Mouse (Mus musculus): ENCODE results near the gene Tmem163. TPM values are rescaled to one million over a fixed set of nuclear protein-coding genes. Genes with fewer than 3 reads are reported as not detected.

Tmem163 gene
- total and polyA plus RNA-seq, 3 experiments, result 0.05 TPM; not detected in 2

GRCm38 (mm10) chr1:127577981-127578380, 101.4 kb downstream of the Tmem163 start:
- peaks cover 21% of the 10 kb centered on the region for H3K9me3 ChIP-seq (replicated peaks)
- no peak for DNase-seq (ENCODE audit: low spot score)
- H3K4me1 ChIP-seq (ENCODE audit: insufficient read depth, low read depth, low read length), result no peaks in the 10 kb centered on the region
- no peaks in the 10 kb centered on the region for H3K36me3 ChIP-seq (replicated peaks)
- H3K27me3 ChIP-seq (ENCODE audit: insufficient read depth, low read length), result no peaks in the 10 kb centered on the region
- no peak overlapping the region for H3K4me3 ChIP-seq (ENCODE audit: low read depth, low read length)
- TF ChIP-seq GATA2 (IDR thresholded peaks at IDR 0.05; ENCODE audit: borderline replicate concordance, low read depth, low read length) (no peak), TAL1 (conservative IDR thresholded peaks at IDR 0.05; ENCODE audit: low read depth, low read length) (no peak), POLR2AphosphoS5 (IDR thresholded peaks at IDR 0.05; ENCODE audit: insufficient replicate concordance, low read depth, low read length) (no peak), CTCF (IDR thresholded peaks at IDR 0.05; ENCODE audit: low read depth, low read length) (no peak), GATA1 (IDR thresholded peaks at IDR 0.05; ENCODE audit: borderline replicate concordance, low read length) (no peak)
- ATAC-seq (ENCODE audit: extremely low read depth, insufficient number of reproducible peaks, low FRiP score, poor library complexity, severe bottlenecking), result no peak

DNA sequence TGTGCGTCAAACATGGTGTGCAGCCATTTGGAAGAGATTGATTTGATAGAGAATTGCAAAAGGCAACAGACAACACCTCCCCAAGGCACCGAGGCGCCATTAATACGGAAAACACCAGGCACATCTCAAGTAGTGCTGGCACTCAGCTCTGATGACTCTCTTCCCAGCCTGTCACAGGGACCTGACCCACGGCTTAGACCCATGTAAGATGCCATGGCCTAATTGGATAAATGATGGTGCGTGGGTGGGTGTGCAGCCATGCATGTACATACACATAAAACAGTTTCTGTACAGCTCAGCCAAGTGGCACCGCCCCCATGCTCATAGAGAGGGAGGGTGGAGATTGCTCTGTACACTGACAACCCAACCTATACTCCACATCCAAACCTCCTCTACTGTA, 102.3 kb downstream of the Tmem163 start:
- no peak for DNase-seq (ENCODE audit: low spot score)
- Histone ChIP-seq H3K4me3 (ENCODE audit: low read depth, low read length) (no peak overlapping the region), H3K4me1 (ENCODE audit: insufficient read depth, low read depth, low read length) (no peaks in the 10 kb centered on the region), H3K36me3 (replicated peaks) (no peaks in the 10 kb centered on the region), H3K9me3 (replicated peaks) (peaks cover 21% of the 10 kb centered on the region), H3K27me3 (ENCODE audit: insufficient read depth, low read length) (no peaks in the 10 kb centered on the region)
- no peak for ATAC-seq (ENCODE audit: extremely low read depth, insufficient number of reproducible peaks, low FRiP score, poor library complexity, severe bottlenecking)
- no peak for TF ChIP-seq GATA1 (IDR thresholded peaks at IDR 0.05; ENCODE audit: borderline replicate concordance, low read length)
- no peak for TF ChIP-seq TAL1 (conservative IDR thresholded peaks at IDR 0.05; ENCODE audit: low read depth, low read length)
- no peak for TF ChIP-seq CTCF (IDR thresholded peaks at IDR 0.05; ENCODE audit: low read depth, low read length)
- no peak for TF ChIP-seq POLR2AphosphoS5 (IDR thresholded peaks at IDR 0.05; ENCODE audit: insufficient replicate concordance, low read depth, low read length)

DNA sequence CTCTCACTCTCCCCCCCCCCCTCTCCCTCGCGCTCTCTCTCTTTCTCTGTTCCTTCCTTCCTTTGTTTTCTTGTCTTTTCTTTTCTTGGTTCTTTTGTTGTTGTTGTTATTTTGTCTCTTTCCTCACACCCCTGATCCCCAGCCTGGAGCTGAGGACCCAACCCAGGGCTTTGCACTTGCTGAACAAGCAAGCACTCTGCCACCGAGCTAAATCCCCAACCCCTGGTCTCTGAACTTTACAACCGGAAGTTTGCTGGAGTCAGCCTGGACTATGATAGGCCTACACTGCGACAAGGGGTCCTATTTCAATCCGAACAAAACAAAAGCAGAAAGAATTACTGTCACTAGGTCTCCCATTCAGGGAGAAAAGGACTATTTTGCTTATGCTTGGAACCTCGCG, 102.8 kb downstream of the Tmem163 start:
- DNase-seq (ENCODE audit: low spot score) (no peak), ATAC-seq (ENCODE audit: extremely low read depth, insufficient number of reproducible peaks, low FRiP score, poor library complexity, severe bottlenecking) (no peak)
- H3K9me3 ChIP-seq (replicated peaks), result peaks cover 21% of the 10 kb centered on the region
- H3K27me3 ChIP-seq (ENCODE audit: insufficient read depth, low read length), result no peaks in the 10 kb centered on the region
- H3K36me3 ChIP-seq (replicated peaks), result no peaks in the 10 kb centered on the region
- no peak overlapping the region for H3K4me3 ChIP-seq (ENCODE audit: low read depth, low read length)
- H3K4me1 ChIP-seq (ENCODE audit: insufficient read depth, low read depth, low read length), result no peaks in the 10 kb centered on the region
- no peak for TF ChIP-seq CTCF (IDR thresholded peaks at IDR 0.05; ENCODE audit: low read depth, low read length)

GRCm38 (mm10) chr1:127576143-127576542, 103.2 kb downstream of the Tmem163 start:
- H3K4me3 ChIP-seq (ENCODE audit: low read depth, low read length), result no peak overlapping the region
- no peak for ATAC-seq (ENCODE audit: extremely low read depth, insufficient number of reproducible peaks, low FRiP score, poor library complexity, severe bottlenecking)
- H3K36me3 ChIP-seq (replicated peaks), result no peaks in the 10 kb centered on the region
- peaks cover 21% of the 10 kb centered on the region for H3K9me3 ChIP-seq (replicated peaks)
- no peak for DNase-seq (ENCODE audit: low spot score)
- TF ChIP-seq GATA1 (IDR thresholded peaks at IDR 0.05; ENCODE audit: borderline replicate concordance, low read length) (no peak), GATA2 (IDR thresholded peaks at IDR 0.05; ENCODE audit: borderline replicate concordance, low read depth, low read length) (no peak), POLR2AphosphoS5 (IDR thresholded peaks at IDR 0.05; ENCODE audit: insufficient replicate concordance, low read depth, low read length) (no peak), TAL1 (conservative IDR thresholded peaks at IDR 0.05; ENCODE audit: low read depth, low read length) (no peak), CTCF (IDR thresholded peaks at IDR 0.05; ENCODE audit: low read depth, low read length) (no peak)
- H3K4me1 ChIP-seq (ENCODE audit: insufficient read depth, low read depth, low read length), result no peaks in the 10 kb centered on the region
- no peaks in the 10 kb centered on the region for H3K27me3 ChIP-seq (ENCODE audit: insufficient read depth, low read length)

DNA sequence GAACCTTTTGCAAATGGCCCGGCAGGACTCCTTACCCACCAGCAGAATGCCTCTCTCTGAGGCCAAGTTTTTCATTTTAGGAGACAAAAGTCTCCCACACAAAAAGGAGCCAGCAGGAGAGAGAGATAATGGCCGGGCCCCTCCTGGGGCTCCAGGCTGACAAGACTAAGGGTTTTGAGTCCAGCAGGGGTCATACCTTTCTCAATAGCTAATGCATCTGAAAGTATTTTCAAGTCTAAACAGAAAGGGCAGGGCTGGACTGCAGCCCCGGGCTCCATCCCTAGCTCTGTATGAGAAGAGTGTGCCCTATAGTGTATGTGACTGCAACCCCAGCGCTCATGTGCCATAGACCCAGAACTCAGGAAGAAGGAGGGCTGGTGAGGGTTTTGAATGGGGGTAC, 103.7 kb downstream of the Tmem163 start:
- TF ChIP-seq GATA2 (IDR thresholded peaks at IDR 0.05; ENCODE audit: borderline replicate concordance, low read depth, low read length) (no peak), GATA1 (IDR thresholded peaks at IDR 0.05; ENCODE audit: borderline replicate concordance, low read length) (no peak), TAL1 (conservative IDR thresholded peaks at IDR 0.05; ENCODE audit: low read depth, low read length) (no peak), CTCF (IDR thresholded peaks at IDR 0.05; ENCODE audit: low read depth, low read length) (no peak), POLR2AphosphoS5 (IDR thresholded peaks at IDR 0.05; ENCODE audit: insufficient replicate concordance, low read depth, low read length) (no peak)
- H3K9me3 ChIP-seq (replicated peaks), result peaks cover 21% of the 10 kb centered on the region
- DNase-seq (ENCODE audit: low spot score), result no peak
- H3K4me3 ChIP-seq (ENCODE audit: low read depth, low read length), result no peak overlapping the region
- ATAC-seq (ENCODE audit: extremely low read depth, insufficient number of reproducible peaks, low FRiP score, poor library complexity, severe bottlenecking), result no peak
- no peaks in the 10 kb centered on the region for H3K36me3 ChIP-seq (replicated peaks)
- H3K4me1 ChIP-seq (ENCODE audit: insufficient read depth, low read depth, low read length), result no peaks in the 10 kb centered on the region
- H3K27me3 ChIP-seq (ENCODE audit: insufficient read depth, low read length), result no peaks in the 10 kb centered on the region

GRCm38 (mm10) chr1:127573186-127573585, 106.2 kb downstream of the Tmem163 start:
- TF ChIP-seq POLR2AphosphoS5 (IDR thresholded peaks at IDR 0.05; ENCODE audit: insufficient replicate concordance, low read depth, low read length), result no peak
- TF ChIP-seq GATA1 (IDR thresholded peaks at IDR 0.05; ENCODE audit: borderline replicate concordance, low read length), result no peak
- no peak for TF ChIP-seq TAL1 (conservative IDR thresholded peaks at IDR 0.05; ENCODE audit: low read depth, low read length)
- TF ChIP-seq CTCF (IDR thresholded peaks at IDR 0.05; ENCODE audit: low read depth, low read length), result no peak
- no peak for TF ChIP-seq GATA2 (IDR thresholded peaks at IDR 0.05; ENCODE audit: borderline replicate concordance, low read depth, low read length)
- Histone ChIP-seq H3K27me3 (ENCODE audit: insufficient read depth, low read length) (no peaks in the 10 kb centered on the region), H3K36me3 (replicated peaks) (no peaks in the 10 kb centered on the region), H3K4me1 (ENCODE audit: insufficient read depth, low read depth, low read length) (no peaks in the 10 kb centered on the region), H3K9me3 (replicated peaks) (peaks cover 33% of the 10 kb centered on the region), H3K4me3 (ENCODE audit: low read depth, low read length) (no peak overlapping the region)
- no peak for ATAC-seq (ENCODE audit: extremely low read depth, insufficient number of reproducible peaks, low FRiP score, poor library complexity, severe bottlenecking)
- DNase-seq (ENCODE audit: low spot score), result no peak

- ATAC-seq (ENCODE audit: extremely low read depth, insufficient number of reproducible peaks, low FRiP score, poor library complexity, severe bottlenecking), result no peak
These were observed 110.7 kb downstream of the Tmem163 start for GRCm38 (mm10) chr1:127568641-127569040.

More at GRCm38 (mm10) chr1:127568641-127569040, 110.7 kb downstream of the Tmem163 start:
- H3K36me3 ChIP-seq (replicated peaks), result no peaks in the 10 kb centered on the region
- TF ChIP-seq TAL1 (conservative IDR thresholded peaks at IDR 0.05; ENCODE audit: low read depth, low read length) (no peak), POLR2AphosphoS5 (IDR thresholded peaks at IDR 0.05; ENCODE audit: insufficient replicate concordance, low read depth, low read length) (no peak), CTCF (IDR thresholded peaks at IDR 0.05; ENCODE audit: low read depth, low read length) (no peak), GATA2 (IDR thresholded peaks at IDR 0.05; ENCODE audit: borderline replicate concordance, low read depth, low read length) (no peak), GATA1 (IDR thresholded peaks at IDR 0.05; ENCODE audit: borderline replicate concordance, low read length) (no peak)
- no peaks in the 10 kb centered on the region for H3K4me1 ChIP-seq (ENCODE audit: insufficient read depth, low read depth, low read length)
- no peak for DNase-seq (ENCODE audit: low spot score)
- H3K4me3 ChIP-seq (ENCODE audit: low read depth, low read length), result no peak overlapping the region
- H3K9me3 ChIP-seq (replicated peaks), result peaks cover 22% of the 10 kb centered on the region
- no peaks in the 10 kb centered on the region for H3K27me3 ChIP-seq (ENCODE audit: insufficient read depth, low read length)

All from G1E (cell line).